12 mouse cellular contexts compared by ENCODE assay signal in genomic region chr3:136651496-136651895, GRCm38 (mm10).
"Had no signal": no experiment of that assay in that cellular context is flagged by ENCODE, and none has a peak within 500 bp of the region (broad histone marks: within the 10 kb centered on the region; RNA-seq: fewer than 3 reads in every experiment).

No protein-coding gene starts in this region.

- H3K27ac ChIP-seq: limb, embryonic 13.5 days; liver, embryonic 14.5 days; neural tube, embryonic 12.5 days; stomach, embryonic 15.5 days had no signal

- H3K9ac ChIP-seq: limb, embryonic 13.5 days; liver, embryonic 14.5 days; neural tube, embryonic 12.5 days; stomach, embryonic 15.5 days had no signal

- ATAC-seq: intestine, postnatal 0 days had no signal

- H3K9me3 ChIP-seq: limb, embryonic 13.5 days; neural tube, embryonic 12.5 days; stomach, embryonic 15.5 days had no signal

- H3K4me3 ChIP-seq: limb, embryonic 13.5 days; neural tube, embryonic 12.5 days; stomach, embryonic 15.5 days had no signal

- H3K4me2 ChIP-seq: limb, embryonic 13.5 days; neural tube, embryonic 12.5 days; stomach, embryonic 15.5 days had no signal

- DNase-seq: kidney, adult 8-10 months; kidney, postnatal 25 days; layer of hippocampus, adult 9-11 months; left cerebral cortex, postnatal 4 days; lung, adult 18-20 months; thymus, adult 2 months; thymus, postnatal 25 days had no signal

- H3K36me3 ChIP-seq: limb, embryonic 13.5 days; neural tube, embryonic 12.5 days; stomach, embryonic 15.5 days had no signal

- H3K27me3 ChIP-seq: limb, embryonic 13.5 days; neural tube, embryonic 12.5 days; stomach, embryonic 15.5 days had no signal

- H3K4me1 ChIP-seq: limb, embryonic 13.5 days; neural tube, embryonic 12.5 days; stomach, embryonic 15.5 days had no signal
